Mouse (Mus musculus) left cerebral cortex, adult 8-10 months (tissue): ENCODE data around the gene Gm10778. TPM values are rescaled to one million over a fixed set of nuclear protein-coding genes. Genes with fewer than 3 reads are reported as not detected.

Experiments
- DNase-seq, 2 experiments: peaks; one replicate each; pipeline ENCODE4 v3.0.0; 2022; ENCODE audit warnings: low spot score in 2 of 2
- total RNA-seq, 4 experiments: library from RNA; stranded (reverse); gene quantifications; 2 replicates each; pipeline ENCODE4 v1.2.4; 2022

The Gm10778 gene
- total RNA-seq: 1 to 10 TPM; 2.7 to 5.4 (median 3.3) TPM

GRCm38 (mm10) chr10:81648803-81649775, at the start of gene Gm10778:
Gm10778 (plus strand) TSS chr10:81649059.
- peak; percentile 72 to 78 for DNase-seq

GRCm38 (mm10) chr10:81599630-81600029, 49.2 kb upstream of the Gm10778 start:
- DNase-seq: no peak

- DNase-seq: no peak
Observed at GRCm38 (mm10) chr10:81600096-81600495, 48.8 kb upstream of the Gm10778 start.

- peak; percentile 91 to 94 for DNase-seq
Observed at GRCm38 (mm10) chr10:81600738-81601203, 48.1 kb upstream of the Gm10778 start, which contains the start of gene Tle6. Tle6 (minus strand) TSS chr10:81601073.

- DNase-seq: no peak
Observed at GRCm38 (mm10) chr10:81601396-81601905, 47.4 kb upstream of the Gm10778 start.

DNA sequence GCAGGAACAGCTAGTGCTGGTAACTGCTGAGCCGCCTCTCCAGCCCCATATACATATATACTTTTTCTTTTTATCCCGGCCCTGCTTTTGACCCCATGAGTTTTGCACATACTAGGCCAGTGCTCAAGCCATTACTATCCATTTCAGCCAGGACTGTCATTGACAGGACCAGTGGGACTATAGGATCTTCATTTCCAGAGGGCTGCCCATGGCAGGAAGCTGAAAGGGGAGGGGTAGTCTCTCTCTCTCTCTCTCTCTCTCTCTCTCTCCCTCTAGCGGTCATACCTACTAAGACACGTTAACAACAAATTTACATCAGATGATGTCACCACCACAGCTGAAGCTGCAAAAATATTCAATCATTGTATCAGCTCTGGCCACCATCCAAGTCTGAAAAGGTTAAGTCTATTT, 46.1 kb upstream of the Gm10778 start:
- DNase-seq: no peak

DNA sequence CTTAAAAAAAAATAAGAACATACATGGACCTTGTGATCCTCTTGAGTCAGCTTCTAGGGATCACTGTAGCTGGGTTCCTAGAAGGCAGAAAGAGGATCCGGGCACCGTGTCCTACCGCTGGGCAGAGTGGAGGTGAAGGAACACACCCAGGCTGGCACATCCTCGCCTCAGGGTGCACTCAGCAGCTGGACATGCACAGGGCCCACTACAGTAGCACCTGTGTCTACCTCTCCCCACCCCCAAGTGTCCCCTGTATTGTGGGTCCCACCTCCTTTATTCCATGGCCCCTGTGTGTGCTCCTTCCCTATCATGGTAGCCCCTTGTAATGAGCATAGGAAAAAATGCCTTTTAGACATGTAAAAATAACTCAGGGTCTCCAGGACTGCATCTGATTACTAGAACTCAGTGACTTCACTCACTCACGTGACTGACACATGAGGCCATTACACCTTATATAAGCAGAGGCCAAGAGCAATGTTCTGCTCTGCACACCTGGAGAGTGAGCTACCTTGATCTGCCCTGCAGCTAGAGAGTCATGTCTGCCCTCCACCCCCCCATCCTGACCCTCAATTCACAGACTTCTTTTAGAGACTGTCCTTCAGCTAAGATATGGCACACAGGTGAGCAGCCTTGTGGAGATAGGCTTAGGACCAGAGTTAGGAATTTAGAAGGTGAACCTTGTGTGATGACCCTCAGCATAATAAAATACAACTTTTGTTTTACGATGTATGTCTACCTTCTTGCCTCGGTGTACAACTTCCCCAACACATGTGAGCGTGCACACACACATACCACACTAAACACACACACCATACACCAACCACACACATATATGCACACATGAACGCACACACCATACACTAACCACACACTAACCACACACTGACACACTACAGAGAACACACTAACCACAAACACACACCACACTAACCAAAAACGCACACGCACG, 44.6 kb upstream of the Gm10778 start:
- DNase-seq: no peak

DNA sequence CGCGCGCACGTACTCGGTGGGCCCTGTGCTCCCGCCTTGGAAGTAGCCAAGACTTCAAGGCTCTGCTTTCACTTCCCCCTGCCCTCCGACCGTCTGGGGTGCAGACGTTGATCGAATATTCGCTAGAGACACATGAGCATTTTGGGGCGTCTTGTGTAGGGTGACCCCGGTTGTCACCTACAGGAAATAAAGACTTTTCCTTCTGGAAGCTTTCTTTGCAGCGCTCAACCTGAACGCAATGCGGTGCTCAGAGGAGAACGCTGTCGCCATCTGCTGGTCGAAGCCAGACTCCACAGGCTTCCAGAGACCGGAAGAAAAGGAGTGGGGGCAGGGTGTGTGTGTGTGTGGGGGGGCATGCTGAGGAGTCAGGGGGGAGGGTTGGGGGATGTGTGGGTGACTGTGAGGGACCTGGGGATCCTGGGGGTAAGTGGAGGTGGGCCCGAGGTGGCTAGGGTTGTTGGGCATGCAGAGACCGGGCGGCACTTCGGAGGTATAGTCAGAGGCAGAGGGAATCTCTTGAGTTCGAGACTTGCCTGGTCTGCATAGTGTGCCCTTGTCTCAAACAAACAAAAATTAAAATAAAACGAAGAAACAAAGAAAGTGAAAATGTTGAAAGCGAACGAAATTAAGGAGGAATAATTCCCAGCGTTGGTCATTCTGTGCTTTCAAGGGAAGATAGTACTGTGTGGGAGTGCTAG, 43.7 kb upstream of the Gm10778 start:
- peak; percentile 67 to 74 for DNase-seq

- no peak for DNase-seq
Observed at GRCm38 (mm10) chr10:81605666-81605973, 43.2 kb upstream of the Gm10778 start.

DNA sequence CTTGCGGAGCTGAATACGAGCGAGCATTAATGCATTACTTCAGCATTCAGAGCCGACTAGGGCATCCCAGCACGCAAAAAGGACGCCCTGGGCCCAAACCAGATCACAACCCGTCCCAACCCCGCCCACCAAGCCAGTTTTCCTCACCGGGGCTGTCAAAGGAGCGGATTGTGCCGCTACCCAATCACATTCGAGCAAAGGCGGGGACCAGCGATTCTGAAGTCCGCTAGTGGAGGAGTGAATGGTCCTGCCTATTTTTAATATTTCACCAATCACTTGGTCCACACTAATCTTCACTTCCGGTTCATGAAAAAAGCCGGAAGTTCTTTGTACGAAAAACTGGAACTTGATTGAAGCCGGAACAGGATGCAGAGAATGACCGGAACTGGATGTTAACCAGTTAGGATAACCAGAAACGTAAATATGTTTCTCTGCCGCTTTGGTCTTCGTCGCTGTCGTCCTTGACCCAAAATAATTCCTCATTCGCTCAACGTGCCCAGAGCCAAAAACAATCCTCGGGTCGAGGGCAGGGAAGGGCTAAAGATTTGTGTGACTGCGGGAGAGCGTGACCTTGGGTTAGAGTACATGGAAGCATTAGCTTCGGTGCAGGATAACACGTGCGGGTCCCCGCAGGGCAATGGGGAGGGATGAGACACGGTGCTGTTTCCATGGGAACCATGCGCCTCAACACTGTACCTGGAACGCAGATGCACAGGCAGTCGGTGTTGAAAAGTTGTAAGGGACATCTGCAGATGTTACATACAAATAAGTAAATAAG, 42.7 kb upstream of the Gm10778 start, which contains the start of gene BC025920:
BC025920 (plus strand) TSS at position 297 of the 778 bp plus-strand sequence.
- peak; percentile 79 to 97 for DNase-seq

- no peak for DNase-seq
Observed at GRCm38 (mm10) chr10:81608308-81608707, 40.6 kb upstream of the Gm10778 start.

DNA sequence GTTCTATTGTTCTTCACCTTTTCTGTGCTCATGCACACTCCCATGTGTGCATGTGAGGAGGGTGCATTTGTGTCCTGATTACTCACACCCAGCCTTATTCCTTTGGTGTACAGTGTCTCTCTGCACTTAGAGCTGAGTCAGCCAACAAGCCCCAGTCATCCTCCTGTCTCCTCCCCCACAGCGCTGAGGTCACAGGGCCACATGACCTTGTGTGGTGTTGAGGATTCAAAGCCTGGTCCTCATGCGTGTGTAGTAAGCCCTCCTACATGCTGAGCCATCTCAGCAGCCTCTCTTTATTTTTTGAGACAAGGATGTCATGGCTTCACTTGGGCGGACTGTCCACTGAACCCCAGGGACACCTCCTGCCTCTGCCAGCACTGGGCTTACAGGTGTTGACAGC, 36.1 kb upstream of the Gm10778 start:
- no peak for DNase-seq

GRCm38 (mm10) chr10:81615486-81615885, 33.4 kb upstream of the Gm10778 start:
- no peak for DNase-seq

GRCm38 (mm10) chr10:81619976-81620375, 28.9 kb upstream of the Gm10778 start:
- no peak for DNase-seq

DNA sequence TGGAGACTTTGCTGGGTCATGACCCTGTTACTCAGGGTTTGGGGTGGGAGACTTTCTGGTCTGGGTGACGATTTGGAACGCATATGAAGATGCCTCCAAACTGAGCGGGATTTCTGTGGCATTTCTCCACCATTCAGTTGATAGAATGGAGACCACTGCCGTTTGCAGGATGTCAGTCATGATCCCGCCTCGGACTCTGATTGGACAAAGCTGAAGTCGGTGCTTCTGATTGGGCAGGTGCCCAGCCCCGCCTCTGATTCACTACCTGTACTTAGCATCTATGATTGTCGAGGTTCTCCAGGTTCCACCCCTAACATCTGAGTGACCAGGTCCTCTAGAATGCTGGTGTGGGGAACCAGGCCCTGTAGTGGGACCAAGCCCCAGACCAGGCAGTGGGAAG, 28.1 kb upstream of the Gm10778 start:
- no peak for DNase-seq

DNA sequence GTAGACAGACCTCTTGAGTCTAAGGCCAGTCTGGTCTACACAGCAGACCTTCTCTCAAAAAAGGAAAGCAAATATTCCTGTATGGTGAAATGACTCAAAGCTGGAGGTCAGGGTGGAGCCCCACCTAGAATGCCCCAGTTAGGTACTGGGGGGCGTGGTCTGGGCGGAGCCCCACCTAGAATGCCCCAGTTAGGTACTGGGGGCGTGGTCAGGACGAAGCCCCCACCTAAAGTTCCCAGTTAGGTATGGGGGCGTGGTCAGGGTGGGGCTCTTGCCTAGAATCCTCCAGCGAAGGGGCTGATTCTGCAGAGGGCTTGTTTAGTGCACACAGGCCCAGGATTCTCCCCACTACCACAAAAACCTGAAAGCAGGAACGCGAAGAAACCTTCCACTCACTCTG, 25.4 kb upstream of the Gm10778 start:
- DNase-seq: no peak

- no peak for DNase-seq
Observed at GRCm38 (mm10) chr10:81626101-81626993, 22.5 kb upstream of the Gm10778 start.

GRCm38 (mm10) chr10:81626994-81627835, 21.6 kb upstream of the Gm10778 start, which contains the start of gene Sirt6:
Sirt6 (minus strand) TSS chr10:81627797.
- DNase-seq: peak; percentile 87 to 94
